ENCODE assay signal across 23 mouse cellular contexts in genomic region chr9:88348623-88349022, GRCm38 (mm10).
"Had no signal": no experiment of that assay in that cellular context is flagged by ENCODE, and none has a peak within 500 bp of the region (broad histone marks: within the 10 kb centered on the region; RNA-seq: fewer than 3 reads in every experiment).

No protein-coding gene starts in this region.

- DNase-seq: kidney, adult 2 months; kidney, postnatal 25 days; layer of hippocampus, adult 9-11 months; liver; lung, adult 18-20 months; lung, postnatal 10 days; right cerebral cortex, adult 18-20 months; right cerebral cortex, postnatal 14 days; right cerebral cortex, postnatal 4 days; thymus, postnatal 4 days had no signal

- H3K4me2 ChIP-seq: limb, embryonic 13.5 days; liver, embryonic 12.5 days; liver, embryonic 15.5 days; lung, embryonic 15.5 days; midbrain, embryonic 12.5 days; midbrain, embryonic 15.5 days; neural tube, embryonic 13.5 days; stomach, embryonic 15.5 days had no signal

- H3K27ac ChIP-seq: kidney, postnatal 0 days; layer of hippocampus, adult 2 months; limb, embryonic 10.5 days; limb, embryonic 13.5 days; liver, embryonic 12.5 days; liver, embryonic 15.5 days; lung, embryonic 15.5 days; midbrain, embryonic 12.5 days; midbrain, embryonic 15.5 days; neural tube, embryonic 13.5 days; stomach, embryonic 15.5 days had no signal

- H3K9ac ChIP-seq: limb, embryonic 13.5 days; liver, embryonic 12.5 days; liver, embryonic 15.5 days; lung, embryonic 15.5 days; midbrain, embryonic 12.5 days; midbrain, embryonic 15.5 days; neural tube, embryonic 13.5 days; stomach, embryonic 15.5 days had no signal

- H3K4me1 ChIP-seq: limb, embryonic 10.5 days; liver, embryonic 12.5 days; liver, embryonic 15.5 days; lung, embryonic 15.5 days; stomach, embryonic 15.5 days had no signal

- ATAC-seq: intestine, postnatal 0 days; liver, embryonic 12.5 days; midbrain, embryonic 15.5 days had no signal

- H3K4me3 ChIP-seq: layer of hippocampus, adult 2 months; limb, embryonic 10.5 days; limb, embryonic 13.5 days; liver, embryonic 12.5 days; liver, embryonic 15.5 days; lung, embryonic 15.5 days; midbrain, embryonic 12.5 days; midbrain, embryonic 15.5 days; myocyte; neural tube, embryonic 13.5 days; stomach, embryonic 15.5 days had no signal

- H3K9me3 ChIP-seq: limb, embryonic 10.5 days; limb, embryonic 13.5 days; liver, embryonic 12.5 days; liver, embryonic 15.5 days; lung, embryonic 15.5 days; midbrain, embryonic 12.5 days; midbrain, embryonic 15.5 days; neural tube, embryonic 13.5 days; stomach, embryonic 15.5 days had no signal

- H3K36me3 ChIP-seq: limb, embryonic 10.5 days; limb, embryonic 13.5 days; liver, embryonic 12.5 days; liver, embryonic 15.5 days; lung, embryonic 15.5 days; midbrain, embryonic 12.5 days; midbrain, embryonic 15.5 days; neural tube, embryonic 13.5 days; stomach, embryonic 15.5 days had no signal

- H3K27me3 ChIP-seq: limb, embryonic 13.5 days; liver, embryonic 12.5 days; liver, embryonic 15.5 days; lung, embryonic 15.5 days; midbrain, embryonic 12.5 days; midbrain, embryonic 15.5 days; neural tube, embryonic 13.5 days; stomach, embryonic 15.5 days had no signal
